Mouse (Mus musculus) induced T-regulatory cell, adult 2 months (primary cell): ENCODE results near the gene Hbq1a.
A peak's percentile ranks its signal among the peaks of the same experiment; 100 is the strongest.
"Not testable (repeated sequence)": the region's sequence is repeated elsewhere in the genome, so short reads cannot be mapped to it uniquely, and the experiment has no call there.

Experiments
- DNase-seq: peaks from one replicate; pipeline ENCODE4 v3.0.0-alpha.2; 2012; ENCODE audit warnings: low read depth

Gene Hbq1a

DNA sequence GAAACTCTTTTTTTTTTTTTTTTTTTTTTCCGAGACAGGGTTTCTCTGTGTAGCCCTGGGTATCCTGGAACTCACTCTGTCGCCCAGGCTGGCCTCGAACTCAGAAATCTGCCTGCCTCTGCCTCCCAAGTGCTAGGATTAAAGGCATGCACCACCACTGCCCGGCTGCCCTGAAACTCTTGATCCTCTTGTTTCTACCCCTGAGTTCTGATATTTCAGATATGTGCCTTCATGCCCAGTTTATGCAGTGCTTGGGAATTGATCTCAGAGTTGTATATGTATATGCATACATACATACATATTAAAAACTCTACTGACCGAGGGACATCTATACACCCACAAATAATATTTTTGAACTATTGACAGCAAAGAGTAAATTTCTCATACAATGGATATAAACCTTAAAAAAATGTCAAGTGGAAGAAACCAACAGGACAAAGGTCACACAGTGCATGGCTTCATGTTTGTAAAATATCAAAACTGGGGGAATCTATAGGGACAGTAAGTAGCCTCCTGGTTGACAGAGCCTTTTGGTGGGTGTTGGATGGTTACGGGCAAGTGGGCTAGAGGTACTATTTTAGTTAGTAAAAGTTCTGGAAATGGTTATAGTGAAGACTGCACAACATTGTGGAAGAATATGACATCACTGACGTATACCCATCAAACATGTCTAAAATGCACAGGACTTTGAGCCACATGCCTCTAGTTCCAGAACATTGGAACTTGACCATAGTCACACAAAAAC is 14.7 kb upstream of the Hbq1a start:
- DNase-seq: no peak

DNA sequence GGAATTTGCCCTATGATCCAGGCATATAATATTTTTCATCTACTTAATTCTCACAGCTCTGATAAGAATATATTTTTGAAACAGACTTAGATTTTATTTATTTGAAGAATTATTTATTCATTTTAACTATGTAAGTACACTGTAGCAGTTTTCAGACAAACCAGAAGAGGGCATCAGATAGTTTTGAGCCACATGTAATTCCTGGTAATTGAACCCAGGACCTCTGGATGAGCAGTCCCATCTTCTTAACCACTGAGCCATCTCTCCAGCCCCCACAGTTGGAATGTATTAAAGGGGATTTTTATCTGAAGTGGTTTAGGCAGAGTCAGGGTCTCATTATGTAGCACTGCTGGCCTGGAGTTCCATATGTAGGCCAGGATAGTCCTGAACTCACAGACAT is 14.0 kb upstream of the Hbq1a start:
- not testable (repeated sequence) for DNase-seq

DNA sequence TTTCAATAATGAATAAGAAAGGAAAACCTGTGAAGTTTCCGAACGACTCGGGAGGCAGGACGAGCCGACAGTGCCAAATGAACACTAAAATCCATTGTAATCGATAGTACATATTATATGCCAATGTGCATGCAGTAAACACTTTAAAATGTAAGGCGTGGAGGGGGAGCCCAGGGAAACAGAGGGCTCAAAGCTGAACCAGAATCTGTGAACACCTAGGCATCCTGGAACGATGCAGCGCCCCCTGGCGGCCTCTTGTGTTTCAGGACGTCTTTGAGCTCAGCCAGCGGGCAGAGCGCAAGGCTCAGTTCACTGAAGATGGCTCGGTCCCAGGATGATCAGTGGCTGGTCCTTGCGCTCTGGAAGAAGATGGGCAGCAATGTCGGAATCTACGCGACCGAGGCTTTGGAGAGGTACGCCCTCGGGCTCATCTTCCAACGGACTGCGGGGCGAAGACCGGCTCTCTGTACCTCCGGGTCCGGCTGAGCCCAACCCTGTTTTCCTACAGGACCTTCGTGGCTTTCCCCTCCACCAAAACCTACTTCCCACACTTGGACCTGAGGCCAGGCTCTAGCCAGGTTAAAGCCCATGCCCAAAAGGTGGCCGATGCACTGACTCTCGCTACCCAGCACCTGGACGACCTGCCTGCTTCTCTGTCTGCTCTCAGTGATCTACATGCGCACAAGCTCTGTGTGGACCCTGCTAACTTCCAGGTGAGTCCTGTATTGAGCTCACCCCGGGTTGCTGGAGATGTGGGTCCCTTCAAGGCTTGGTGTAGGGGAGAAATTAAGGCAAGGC is 13.0 kb upstream of the Hbq1a start, which contains the start of gene Hbq1b:
Hbq1b (plus strand) TSS at position 271 of the 798 bp plus-strand sequence.
- DNase-seq: peak; percentile 66

DNA sequence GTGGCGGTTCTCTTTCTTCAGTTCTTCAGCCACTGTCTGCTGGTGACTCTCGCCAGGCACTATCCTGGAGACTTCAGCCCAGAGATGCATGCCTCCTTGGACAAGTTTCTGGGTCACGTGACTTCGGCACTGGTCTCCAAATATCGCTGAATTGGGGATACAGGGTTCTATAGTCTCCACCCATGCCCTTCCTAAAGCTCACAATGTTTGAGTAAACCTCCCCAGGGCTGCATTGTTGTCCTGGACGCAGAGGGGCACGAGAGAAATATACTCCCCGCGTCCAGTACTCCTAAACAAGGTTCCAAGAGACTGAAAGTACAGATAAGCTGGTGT is 12.4 kb upstream of the Hbq1a start:
- no peak for DNase-seq

DNA sequence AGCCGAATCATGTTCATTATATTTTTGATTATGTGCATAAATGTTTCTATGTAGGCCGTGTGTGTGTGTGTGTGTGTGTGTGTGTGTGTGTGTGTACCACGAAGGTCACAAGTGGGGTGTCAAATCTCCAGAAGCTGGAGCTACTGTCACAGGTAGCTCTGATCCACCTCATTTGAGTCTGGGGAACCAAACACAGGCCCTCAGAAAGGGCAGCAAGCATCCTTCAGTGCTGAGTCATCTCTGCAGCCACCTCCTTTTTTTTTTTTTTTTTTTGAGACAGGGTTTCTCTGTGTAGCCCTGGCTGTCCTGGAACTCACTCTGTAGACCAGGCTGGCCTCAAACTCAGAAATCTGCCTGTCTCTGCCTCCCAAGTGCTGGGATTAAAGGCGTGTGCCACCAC is 7.0 kb upstream of the Hbq1a start:
- not testable (repeated sequence) for DNase-seq

DNA sequence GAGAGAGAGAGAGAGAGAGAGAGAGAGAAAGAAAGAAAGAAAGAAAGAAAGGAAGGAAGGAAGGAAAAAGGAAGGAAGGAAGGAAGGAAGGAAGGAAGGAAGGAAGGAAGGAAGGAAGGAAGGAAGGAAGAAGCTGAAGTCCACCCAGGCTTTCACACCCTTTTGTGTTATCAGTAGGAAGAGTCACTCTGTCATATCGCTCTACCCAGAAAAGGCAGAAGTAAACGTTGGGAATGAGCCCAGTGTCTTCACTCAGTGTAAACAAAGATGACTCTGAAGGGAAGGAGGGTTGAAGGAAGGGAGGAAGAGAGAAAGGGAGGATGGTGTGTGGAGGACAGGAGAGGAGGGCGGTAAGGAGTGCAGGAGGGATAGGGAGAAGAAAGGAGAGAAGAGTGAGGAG is 6.4 kb upstream of the Hbq1a start:
- DNase-seq: not testable (repeated sequence)

DNA sequence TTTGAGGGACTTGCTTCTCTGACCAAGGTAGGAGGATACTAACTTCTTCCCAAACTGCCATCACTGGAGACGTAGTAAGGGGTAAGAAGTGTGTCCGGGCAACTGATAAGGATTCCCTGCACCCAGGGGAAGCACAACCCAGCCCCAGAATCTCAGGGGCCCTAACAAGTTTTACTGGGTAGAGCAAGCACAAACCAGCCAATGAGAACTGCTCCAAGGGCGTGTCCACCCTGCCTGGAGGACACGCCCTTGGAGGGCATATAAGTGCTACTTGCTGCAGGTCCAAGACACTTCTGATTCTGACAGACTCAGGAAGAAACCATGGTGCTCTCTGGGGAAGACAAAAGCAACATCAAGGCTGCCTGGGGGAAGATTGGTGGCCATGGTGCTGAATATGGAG is 3.7 kb upstream of the Hbq1a start, which contains the start of gene Hba-a2:
Hba-a2 (plus strand) TSS at position 287 of the 400 bp plus-strand sequence.
- not testable (repeated sequence) for DNase-seq

DNA sequence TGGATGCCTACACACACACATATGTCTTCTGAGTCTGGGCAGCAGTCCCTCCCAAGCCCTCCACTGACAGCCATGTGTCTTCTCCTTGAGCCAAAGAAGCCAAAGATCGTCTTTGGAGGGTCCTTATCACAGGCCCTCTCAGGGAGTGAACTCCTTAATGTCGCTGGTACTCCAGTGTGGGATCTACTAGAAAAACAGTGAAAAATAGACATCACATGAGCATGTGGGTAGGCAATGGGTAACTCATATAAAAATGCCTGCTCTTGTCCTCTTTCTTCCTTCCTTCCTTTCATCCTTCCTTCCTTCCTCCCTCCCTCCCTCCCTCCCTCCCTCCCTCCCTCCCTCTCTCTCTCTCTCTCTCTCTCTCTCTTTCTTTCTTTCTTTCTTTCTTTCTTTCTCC is 2.5 kb upstream of the Hbq1a start:
- not testable (repeated sequence) for DNase-seq

DNA sequence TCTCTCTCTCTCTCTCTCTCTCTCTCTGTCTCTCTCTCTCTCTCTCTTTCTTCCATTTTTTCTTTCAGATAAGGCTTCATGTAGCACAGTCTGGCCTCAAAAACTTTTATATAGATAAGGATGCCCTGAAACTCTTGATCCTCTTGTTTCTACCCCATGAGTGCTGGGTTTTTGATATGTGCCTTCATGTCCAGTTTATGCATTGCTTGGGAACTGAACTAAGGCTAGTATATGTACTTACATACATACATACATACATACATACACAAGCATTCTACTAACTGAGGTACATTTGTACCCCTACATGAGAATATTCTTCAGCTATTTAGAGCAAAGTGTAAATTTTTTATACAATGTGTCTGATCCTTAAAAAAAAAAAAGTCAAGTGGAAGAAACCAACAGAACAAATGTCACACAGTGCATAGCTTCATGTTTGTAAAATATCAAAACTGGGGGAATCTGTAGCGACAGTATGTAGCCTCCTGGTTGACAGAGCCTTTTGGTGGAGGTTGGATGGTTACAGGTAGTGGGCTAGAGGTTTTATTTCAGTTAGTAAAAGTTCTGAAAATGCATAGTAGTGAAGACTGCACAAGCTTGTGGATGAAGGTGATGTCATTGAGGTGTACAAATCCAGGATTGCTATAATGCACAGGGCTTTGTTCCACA is 1.9 kb upstream of the Hbq1a start:
- DNase-seq: no peak

DNA sequence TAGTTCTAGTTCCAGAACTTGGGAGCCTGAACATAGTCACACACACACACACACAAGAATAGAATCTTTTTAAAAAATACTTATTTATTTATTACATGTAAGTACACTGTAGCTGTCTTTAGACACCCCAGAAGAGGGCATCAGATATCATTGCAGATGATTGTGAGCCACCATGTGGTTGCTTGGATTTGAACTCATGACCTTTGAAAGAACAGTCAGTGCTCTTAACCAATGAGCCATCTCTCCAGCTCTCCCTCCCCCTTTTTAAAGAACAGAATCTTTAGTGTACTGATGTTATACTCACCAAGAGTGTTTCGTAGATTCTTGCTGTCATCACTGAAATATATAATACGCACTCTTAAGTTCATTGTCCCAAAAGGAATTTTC is 1.3 kb upstream of the Hbq1a start:
- no peak for DNase-seq

DNA sequence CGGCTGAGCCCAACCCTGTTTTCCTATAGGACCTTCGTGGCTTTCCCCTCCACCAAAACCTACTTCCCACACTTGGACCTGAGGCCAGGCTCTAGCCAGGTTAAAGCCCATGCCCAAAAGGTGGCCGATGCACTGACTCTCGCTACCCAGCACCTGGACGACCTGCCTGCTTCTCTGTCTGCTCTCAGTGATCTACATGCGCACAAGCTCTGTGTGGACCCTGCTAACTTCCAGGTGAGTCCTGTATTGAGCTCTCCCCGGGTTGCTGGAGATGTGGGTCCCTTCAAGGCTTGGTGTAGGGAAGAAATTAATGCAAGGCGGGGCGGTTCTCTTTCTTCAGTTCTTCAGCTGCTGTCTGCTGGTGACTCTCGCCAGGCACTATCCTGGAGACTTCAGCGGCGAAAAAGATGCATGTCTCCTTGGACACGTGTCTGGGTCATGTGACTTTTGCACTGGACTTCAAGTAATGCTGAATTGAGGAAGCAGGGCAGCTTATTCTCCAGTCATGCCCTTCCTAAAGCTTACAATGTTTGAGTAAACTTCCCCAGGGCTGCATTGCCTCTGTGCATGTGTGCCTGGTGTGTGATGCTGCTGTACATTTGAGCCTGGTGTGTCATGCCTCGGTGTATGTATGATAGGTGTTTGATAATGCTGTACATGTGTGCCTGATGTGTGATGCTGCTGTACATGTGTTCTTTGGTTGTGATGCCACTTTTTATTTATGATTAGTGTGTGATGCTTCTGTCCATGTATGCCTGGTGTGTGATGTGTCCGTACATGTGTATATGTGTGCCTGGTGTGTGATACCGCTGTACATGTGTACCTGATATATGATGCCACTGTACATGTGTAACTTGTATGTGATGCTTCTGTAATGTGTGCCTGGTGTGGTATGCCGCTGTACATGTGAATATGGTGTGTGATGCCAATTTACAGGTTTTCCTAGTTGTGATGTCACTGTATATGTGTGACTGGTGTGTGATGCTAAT is 704 bp downstream of the Hbq1a start:
- no peak for DNase-seq

DNA sequence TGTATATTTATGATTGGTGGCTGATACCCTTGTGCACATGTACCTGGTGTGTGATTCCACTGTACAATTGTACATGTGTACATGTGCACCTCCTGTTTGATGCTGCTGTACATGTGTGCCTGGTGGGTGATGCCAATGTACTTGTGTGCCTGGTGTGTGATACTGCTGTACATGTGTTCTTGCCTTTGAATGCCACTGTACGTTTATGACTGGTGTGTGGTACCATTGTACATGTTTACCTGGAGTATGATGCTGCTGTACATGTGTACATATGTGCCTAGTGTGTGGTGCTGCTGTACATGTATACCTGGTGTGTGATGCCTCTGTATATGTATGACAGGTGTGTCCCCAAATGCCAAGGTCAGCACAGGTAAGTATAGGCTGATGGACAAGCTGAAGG is 1.6 kb downstream of the Hbq1a start:
- no peak for DNase-seq

DNA sequence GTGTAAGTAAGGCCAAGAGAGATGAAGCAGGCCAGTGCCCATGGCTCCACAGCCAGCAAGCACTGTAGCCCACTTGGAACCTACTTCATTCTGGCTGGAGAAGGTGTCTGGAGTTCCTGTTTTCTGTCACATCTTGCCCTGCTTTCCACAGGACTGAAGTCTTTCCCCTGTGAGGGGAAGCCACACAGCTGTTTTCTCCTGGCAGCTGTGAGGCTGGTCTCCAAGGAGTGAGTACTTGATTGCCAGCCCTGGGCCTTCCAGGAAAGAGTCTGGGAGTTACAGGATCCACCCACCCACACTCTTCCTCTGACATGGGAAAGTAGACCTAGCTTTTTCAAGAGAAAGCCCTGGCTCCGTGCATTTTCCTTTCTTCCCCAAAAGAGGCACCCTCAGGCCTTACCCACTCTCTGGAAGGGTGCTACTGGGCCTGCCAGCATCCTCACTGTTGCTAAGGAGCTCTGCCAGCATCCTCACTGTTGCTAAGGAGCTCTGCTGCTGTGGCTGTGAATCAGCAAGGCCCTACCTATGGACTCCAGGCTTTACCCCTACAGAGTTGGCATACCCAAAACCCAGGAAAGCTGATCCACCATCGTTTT is 3.1 kb downstream of the Hbq1a start:
- no peak for DNase-seq

DNA sequence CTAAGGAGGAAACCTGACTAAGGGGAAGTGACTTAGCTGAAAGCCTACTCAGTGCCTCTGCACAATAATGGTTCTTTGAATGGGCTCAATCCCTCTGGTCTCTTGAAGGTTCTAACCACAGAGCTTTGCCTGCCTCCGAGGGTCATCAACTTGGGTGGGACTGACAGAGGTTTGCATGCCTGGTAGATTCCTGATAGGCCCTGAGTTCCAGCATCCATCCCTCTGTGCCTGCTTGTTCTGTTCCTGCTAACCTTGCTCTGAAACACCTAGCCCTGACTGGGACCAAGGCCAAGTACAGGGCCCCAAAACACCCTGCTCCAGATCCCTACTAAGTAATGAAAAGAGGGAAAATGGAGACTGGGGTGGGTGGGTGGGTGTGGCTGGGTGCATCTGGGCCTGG is 3.6 kb downstream of the Hbq1a start:
- no peak for DNase-seq

DNA sequence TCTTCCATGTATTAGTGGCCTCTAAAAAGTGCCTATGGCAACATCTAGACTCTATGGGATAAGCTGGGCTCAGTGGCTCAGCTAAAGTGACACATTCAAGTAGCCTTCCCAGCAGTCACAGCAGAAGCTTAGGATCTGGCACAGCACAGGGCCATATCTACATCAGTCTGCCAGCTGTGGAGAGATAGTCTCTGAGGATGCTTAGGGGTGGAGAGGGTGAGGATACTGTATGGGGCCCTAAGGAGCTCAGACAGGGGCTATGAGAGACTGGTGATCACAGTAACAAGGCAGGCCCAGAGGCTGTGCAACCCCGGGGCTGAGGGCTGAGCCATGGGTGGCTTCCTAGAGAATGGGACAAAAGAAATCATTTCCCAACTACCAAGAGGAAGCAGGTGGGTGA is 7.1 kb downstream of the Hbq1a start:
- no peak for DNase-seq

DNA sequence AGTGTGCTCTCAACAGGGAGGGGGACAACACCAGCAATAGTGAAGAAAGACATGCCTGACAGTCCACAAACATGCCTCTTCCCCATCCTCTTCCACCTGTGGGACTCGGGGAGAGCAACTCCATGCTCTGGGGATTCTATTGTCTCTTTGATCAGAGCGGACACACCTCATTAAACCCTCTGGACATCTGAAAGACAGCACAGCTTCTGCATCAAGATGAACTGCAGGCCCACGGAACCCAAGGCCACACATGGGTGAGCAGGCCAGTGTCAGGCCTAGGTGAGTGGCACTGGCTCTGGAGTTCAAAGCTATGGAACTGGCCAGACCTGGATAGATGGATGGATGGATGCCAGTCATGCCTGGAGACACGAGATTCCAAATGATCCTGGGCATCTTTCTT is 9.6 kb downstream of the Hbq1a start:
- DNase-seq: no peak

DNA sequence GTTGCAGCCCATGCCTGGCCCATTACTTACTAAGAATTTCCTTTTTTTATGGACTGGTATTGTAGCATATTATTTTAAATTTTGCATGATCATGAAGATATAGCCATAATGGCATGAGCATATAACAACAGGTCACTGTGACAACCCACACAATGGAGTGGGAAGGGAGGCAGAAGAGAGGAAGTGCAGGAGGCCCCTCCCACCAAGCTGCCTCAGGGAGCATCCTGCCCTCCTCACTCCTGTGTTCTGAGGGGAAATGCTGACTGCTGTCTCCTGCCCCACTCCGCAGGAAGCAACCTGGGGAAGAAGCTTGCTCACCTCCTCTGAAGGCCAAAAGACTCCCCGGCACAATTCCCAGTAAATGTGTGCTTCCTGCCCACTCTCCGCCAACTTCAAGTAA is 10.1 kb downstream of the Hbq1a start:
- no peak for DNase-seq

DNA sequence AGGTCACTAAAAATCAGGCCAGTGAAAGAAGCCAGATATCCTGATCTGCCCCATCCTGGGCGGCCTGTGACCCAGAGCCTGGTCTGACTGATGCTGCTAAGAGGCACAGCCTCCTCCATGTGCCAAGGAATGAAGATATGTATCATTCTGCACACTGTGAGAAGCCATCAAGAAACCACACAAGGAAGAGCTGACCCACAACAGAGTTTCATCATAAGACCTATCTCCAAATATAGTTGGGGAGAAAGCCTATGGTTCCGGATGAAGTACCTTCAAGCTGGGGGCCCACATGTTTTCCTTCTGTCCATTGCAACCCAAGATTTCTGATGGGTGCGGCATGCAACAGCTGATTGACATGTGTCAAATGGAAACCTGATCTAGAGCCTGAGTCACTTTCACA is 16.1 kb downstream of the Hbq1a start:
- DNase-seq: no peak

DNA sequence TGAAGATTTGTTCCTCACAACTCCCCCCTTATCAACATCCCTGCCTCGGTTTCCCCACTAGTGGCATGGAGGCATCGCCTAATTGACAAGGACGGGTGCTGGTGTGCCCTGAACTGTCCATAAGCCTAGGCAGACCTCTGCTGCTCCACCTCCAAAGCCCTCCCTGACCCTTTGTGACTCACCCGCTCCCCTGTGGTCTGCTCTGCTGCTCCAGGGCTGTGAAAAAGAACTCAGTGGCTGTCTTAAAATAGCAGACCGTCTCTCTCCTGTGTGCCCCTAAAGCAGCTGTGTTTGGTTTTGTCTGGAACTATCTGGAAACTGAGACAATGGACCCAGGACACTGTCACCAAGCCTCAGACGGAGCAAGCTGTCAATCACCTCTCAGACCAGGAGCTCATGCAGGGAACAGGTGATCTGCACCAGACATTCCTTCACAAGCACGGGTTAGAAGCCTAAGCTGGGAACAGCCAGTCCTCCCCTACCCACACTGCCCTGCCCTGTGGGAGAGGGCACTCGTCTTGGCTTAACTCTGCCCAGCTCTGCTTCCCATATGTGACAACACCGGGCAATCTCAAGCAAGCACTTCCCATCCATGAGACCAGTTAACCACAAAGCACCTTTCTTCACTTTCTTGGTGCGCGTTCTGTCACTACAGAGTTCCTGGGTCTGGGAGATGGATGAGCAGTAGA is 20.8 kb downstream of the Hbq1a start:
- no peak for DNase-seq

DNA sequence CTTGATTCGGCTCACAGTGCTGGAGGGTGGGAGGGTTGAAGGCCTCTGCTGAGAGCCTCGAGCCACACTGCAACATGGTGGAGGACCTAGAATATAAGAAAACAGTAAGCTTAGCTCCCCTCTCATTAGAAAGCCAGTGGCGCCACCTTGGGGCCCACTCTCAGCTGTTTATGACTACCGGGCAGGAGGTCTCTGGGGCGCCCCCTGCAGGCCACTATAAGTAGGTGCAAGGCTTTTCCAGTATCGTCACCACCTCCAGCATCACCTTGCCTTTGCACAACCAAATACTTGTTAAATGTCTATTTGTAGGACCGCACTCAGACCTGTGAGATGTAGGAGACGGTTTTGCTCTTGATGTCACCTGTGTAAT is 21.3 kb downstream of the Hbq1a start:
- peak; percentile 74 for DNase-seq

DNA sequence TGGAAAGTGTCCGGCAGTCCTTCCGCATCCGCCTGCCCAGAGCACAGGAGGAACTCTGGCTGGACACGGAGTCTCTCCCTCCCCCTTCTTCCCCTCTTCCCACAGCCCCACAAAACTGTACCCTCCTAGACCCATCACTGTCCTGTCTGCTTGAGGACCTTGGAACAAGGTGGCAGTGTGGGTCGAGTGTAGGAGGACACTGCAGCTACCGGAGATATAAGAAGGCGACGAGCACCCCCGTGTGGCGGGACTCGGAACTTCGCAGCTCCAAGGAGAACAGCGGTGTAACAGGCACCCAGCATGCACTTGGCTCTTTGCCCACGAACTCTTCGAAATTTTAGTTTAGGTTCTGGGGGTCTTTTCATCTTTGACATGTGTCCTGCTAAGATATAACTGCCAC is 24.7 kb downstream of the Hbq1a start:
- DNase-seq: peak; percentile 87
